Comparison of ENCODE assay signal across 18 mouse cellular contexts in the genomic region with DNA sequence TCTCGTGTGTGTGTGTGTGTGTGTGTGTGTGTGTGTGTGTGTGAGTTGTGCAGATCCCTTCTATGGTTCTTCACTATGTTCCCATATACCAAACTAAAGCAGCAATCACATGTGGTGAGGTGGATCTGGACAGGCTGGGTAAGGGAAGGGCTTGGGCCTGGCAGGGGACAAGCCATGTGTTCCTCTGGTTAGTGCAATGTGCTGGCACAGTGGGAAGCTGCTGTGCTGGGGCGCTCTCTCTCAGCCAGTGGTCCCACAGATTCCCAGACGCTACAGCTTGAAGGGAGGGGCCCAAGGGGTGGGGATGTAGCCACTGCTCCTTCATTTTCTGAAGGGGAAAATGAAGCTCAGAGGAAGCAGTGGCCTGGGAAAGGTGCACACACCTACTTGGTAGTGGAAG. TPM values are rescaled to one million over a fixed set of nuclear protein-coding genes. Genes with fewer than 3 reads are reported as not detected.
"Had no signal": no experiment of that assay in that cellular context is flagged by ENCODE, and none has a peak within 500 bp of the region (broad histone marks: within the 10 kb centered on the region; RNA-seq: fewer than 3 reads in every experiment).

No protein-coding gene starts in this region.

- H3K9ac ChIP-seq: limb, embryonic 12.5 days; liver, embryonic 13.5 days; liver, postnatal 0 days; lung, embryonic 15.5 days had no signal

- H3K27me3 ChIP-seq: limb, embryonic 12.5 days; lung, embryonic 15.5 days; megakaryocyte, embryonic 14.5 days had no signal

- H3K4me3 ChIP-seq: layer of hippocampus, adult 2 months; limb, embryonic 12.5 days; liver, embryonic 13.5 days; lung, embryonic 15.5 days; megakaryocyte, embryonic 14.5 days had no signal

- H3K9me3 ChIP-seq: limb, embryonic 12.5 days; liver, embryonic 13.5 days; lung, embryonic 15.5 days had no signal

- H3K27ac ChIP-seq: layer of hippocampus, adult 2 months; limb, embryonic 12.5 days; liver, embryonic 13.5 days; lung, embryonic 15.5 days; macrophage; stomach, postnatal 0 days had no signal

- H3K4me2 ChIP-seq: limb, embryonic 12.5 days; liver, embryonic 13.5 days; lung, embryonic 15.5 days had no signal

- H3K4me1 ChIP-seq: lung, embryonic 15.5 days; megakaryocyte, embryonic 14.5 days had no signal

- DNase-seq: kidney, postnatal 10 days; kidney, postnatal 4 days; liver; liver, embryonic 13.5 days; liver, postnatal 0 days; lung, postnatal 14 days; thymus, postnatal 4 days had no signal

- ATAC-seq: liver, postnatal 0 days had no signal

- H3K36me3 ChIP-seq: limb, embryonic 12.5 days; liver, embryonic 13.5 days; lung, embryonic 15.5 days had no signal

RNA-seq across cellular contexts. Expression of a gene that starts 40.1 kb away (rescaled TPM):
- total RNA-seq: layer of hippocampus, adult 2 months; layer of hippocampus, postnatal 10 days; left cerebral cortex, postnatal 10 days had no signal
- polyA plus RNA-seq: kidney, embryonic 14.5 days; limb, embryonic 12.5 days; liver, embryonic 13.5 days; liver, postnatal 0 days; lung, embryonic 15.5 days; macrophage; midbrain, embryonic 14.5 days; neural tube, embryonic 14.5 days; stomach, postnatal 0 days had no signal
